Mouse (Mus musculus) megakaryocyte-erythroid progenitor cell, adult 5-6 weeks (primary cell): ENCODE results near the gene Sbpl. TPM values are rescaled to one million over a fixed set of nuclear protein-coding genes. Genes with fewer than 3 reads are reported as not detected.

Experiments
- ATAC-seq: replicated peaks from 2 replicates; pipeline ENCODE4 v1.8.0; 2016; ENCODE audit warnings: mild to moderate bottlenecking, inconsistent platforms; ENCODE audit not compliant: severe bottlenecking, poor library complexity, low FRiP score, low TSS enrichment
- total RNA-seq, 2 experiments: library from RNA; stranded (forward) in 1 of 2; stranded (reverse) in 1 of 2; fragments of 200-1000, 215-1000 nt in 1 of 2; fragments of >200 nt in 1 of 2; fragmentation: Nextera tagmentation in 1 of 2; gene quantifications; 2 replicates each; pipeline ENCODE4 v1.2.3; 2014 to 2017

Gene Sbpl
- not detected in 2 replicates for total RNA-seq (2014; fragmentation: Nextera tagmentation)
- not detected in 2 replicates for total RNA-seq (2017)

GRCm38 (mm10) chr17:23955174-23955573 lies at the start of gene Sbpl:
Sbpl (minus strand) TSS chr17:23955274.
- no peak for ATAC-seq

DNA sequence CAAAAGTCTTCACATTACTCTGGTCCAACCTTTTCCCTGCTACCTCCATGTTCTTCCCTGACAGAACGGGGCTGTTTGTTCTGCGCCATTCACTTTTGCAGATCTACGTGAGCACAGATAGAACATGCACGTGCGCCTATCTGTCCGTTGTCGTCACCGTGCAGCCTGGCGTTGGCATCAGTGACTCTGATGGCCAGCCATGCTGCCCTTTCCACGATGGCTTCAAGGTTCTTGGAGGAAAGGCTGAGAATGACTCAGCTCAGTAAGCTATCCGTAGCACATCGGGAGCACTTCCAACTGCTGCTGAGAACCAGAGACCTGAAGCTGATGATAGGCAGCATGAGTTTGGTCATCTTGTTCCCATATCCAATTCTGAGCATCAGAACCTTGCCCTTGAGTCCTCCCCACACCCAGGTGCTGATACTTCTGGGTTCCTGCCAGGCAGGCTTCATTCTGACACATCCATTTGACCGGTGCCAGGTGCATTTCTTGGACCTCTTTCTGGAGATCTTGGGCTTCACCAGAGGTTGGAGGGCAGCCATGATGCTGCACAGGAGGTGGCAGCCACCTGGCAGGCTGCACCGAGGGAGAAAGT lies 49.1 kb upstream of the Sbpl start:
- ATAC-seq = no peak

DNA sequence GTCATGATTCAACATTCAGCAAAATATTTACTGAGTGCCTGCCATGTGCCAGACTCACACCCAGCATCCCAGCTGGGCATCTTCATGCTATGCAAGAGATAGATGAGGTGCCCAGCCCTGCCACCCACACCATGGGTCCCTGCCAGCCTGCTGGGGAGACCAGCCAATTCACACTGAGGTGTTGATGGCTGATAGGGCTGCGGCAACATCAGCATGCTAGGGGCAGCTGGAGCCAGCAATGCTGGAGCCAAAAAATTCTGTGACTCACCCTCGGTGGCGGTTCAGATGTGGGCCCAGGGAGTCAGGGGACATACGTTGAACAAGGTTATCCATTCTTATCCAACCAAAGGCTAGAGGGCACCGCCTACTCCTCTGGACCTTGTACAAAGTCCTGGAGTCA lies 45.3 kb upstream of the Sbpl start:
- ATAC-seq = peak; percentile 83

DNA sequence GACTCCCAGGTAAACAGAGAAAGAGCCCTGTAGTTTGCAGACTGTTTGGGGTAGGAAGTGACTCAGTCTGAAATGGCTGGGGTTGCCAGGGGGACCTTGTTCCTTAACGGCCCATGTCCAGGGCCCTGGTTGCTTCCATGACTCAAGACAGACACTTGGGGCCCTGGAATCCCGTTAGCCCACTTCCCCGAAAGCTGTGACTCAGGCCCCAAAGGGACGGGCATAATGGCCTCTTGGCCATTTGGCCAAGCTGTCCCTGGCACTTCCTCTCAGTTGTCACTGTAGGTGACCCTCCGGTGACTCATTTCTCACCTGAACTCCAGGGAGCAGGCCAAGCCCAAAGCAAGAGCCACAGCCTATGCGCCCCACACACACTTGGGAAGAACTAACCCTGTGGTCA lies 43.3 kb upstream of the Sbpl start:
- ATAC-seq = no peak

DNA sequence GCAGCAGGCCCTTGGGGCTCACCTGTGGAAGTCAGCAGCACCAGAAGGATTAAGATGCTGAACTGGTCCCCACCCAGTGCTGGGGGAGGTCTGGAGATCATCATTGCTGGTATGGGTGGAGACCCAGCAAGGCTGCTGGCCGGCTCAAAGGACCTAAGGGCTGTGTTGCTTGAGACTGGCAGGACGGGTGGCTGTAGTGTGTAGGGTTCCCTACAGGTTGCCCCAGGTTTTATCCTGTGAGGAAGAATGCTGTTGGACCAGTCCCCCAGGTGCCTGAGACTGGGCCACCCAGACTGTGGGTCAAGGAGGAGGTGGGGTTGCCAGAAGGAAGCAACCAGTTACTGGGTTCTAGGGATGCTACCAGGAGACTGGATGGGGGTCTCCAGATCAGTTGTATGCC lies 42.8 kb upstream of the Sbpl start, which contains the start of gene Prss22:
Prss22 (minus strand) TSS at position 200 of the 400 bp plus-strand sequence.
- ATAC-seq = no peak

DNA sequence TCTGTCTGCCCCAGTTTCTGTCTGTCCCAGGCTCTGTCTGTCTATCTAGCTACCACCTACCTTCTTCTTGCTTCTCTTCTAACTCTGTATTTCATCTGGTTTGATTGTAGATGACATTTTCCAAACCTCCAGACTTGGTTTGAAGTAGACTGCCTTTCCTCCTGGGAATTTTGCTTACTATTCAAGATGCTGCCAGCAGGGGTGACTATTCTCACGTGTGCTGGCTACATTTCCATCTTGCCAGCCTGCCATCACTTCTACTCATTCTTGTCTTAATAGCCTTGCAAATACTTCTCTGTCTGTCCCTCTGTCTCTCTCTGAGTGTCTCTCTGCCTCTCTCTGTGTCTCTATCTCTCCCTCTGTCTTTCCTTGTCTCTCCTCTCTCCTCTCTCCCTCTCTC lies 40.3 kb upstream of the Sbpl start:
- no peak for ATAC-seq

GRCm38 (mm10) chr17:23994667-23995066 lies 39.6 kb upstream of the Sbpl start:
- no peak for ATAC-seq

DNA sequence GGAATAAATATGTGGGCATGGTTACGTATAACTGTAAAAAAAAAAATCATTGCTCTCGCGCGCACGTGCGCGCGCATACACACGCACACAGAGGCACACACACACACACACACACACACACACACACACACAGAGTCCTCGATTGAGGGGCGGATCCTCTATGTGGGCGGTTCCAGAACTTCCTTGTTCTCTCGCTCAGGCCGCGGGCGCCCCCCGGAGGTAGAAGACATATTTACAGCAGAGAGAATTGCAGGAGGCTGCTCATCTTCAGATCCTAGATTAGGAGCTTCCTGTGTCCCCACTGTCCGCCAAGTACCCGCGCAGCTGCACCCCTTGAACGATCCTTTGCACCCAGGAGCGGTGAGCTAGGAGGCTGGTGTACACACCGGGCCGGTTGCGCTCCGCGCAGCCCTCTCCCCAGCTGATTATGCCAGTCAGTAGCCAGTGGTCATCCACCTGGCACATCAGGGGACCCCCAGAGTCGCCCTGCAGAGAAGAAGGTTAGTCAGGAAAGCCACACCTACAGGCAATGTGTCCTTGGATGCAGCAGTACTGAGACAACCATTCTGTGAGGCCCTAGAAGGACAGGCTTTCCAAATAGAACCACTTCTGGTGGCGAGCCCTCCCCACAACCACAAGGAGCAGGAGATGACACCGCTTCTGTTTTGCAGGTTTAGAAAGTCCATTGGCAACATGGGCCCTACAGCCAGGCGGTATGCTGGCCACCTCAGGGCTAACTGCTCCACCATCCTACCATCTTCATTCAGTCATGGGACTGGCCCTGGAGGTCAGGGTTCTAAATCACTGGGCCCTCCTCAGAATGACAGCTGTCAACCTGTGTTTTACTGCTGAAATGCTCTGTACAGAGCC lies 38.7 kb upstream of the Sbpl start:
- ATAC-seq = peak; percentile 83

GRCm38 (mm10) chr17:23992789-23993553 lies 37.9 kb upstream of the Sbpl start:
- ATAC-seq = no peak

- no peak for ATAC-seq
These were observed 34.7 kb upstream of the Sbpl start for GRCm38 (mm10) chr17:23989802-23990201.

DNA sequence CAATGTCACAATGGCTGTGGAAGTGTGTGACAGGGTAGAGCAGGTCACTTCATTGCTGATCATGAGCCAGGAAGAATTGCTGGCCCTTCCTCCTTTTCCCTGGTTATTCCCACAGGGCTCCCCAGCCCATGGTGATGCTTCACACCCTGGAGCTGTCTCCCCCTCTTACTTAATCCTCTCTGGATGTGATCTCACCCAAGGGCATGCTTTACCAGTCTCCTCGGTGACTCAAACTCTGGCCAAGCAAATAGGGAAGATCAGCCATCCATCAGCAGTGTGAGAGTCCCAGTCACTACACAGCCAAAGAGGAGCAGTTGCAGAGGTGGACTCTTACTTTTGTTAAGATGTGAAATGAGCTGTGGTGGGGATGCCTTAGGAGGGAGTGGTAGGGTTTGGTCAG lies 29.9 kb upstream of the Sbpl start:
- no peak for ATAC-seq

- no peak for ATAC-seq
These were observed 27.8 kb upstream of the Sbpl start for GRCm38 (mm10) chr17:23982912-23983311.

GRCm38 (mm10) chr17:23980297-23980909 lies 25.3 kb upstream of the Sbpl start, which contains the start of gene Prss30:
Prss30 (minus strand) TSS chr17:23980566.
- no peak for ATAC-seq

DNA sequence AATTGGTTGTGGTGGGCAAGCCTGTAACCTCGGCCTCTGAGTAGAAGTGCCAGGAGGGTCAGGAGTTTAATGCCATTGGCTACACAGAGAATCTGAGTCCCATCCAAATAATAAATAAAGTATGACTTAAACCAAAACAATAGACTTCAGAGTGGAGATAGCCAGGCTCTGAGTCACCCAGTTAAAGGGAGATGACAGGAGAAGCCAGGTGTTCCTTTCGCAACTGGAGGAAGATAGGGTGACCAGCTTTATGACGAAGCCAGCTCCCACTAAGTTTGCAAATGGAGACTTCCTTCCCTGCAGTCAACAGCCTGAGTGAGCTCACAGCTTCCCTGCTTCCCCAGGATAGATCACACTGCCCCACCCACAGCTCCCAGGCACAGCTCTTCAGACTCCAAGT lies 24.4 kb upstream of the Sbpl start:
- ATAC-seq = no peak

DNA sequence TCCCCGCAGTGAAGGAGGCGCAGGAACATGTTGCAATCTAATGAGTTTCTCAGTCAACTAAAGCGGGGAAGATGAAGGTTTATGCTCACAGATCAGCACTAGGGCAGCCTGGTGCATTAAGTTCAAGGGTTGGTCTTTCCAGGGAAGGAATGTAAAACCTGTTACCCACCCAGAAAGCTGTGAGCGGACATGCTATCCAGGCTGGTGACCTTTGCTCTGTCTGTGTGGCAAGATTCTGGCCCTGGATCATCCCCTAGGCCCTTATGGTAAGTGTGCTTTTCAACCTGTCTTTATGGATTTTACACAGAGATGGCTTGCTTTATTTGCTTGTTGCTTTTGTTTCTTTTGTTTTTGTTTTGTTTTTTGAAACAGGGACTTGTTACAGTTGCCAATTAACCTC lies 21.6 kb upstream of the Sbpl start:
- no peak for ATAC-seq

GRCm38 (mm10) chr17:23971315-23971714 lies 16.2 kb upstream of the Sbpl start:
- no peak for ATAC-seq

GRCm38 (mm10) chr17:23969231-23969630 lies 14.2 kb upstream of the Sbpl start:
- peak; percentile 78; the same call in 1 of the 2 replicates for ATAC-seq

- ATAC-seq = 0 out of 2 replicates have a peak, but pooled peaks have one; percentile 57
These were observed 13.7 kb upstream of the Sbpl start for GRCm38 (mm10) chr17:23968780-23969179.

- ATAC-seq = no peak
These were observed 11.8 kb upstream of the Sbpl start for GRCm38 (mm10) chr17:23966658-23967401.
